Mouse (Mus musculus): ENCODE data around the gene Ddi2.
A peak's percentile ranks its signal among the peaks of the same experiment; 100 is the strongest.
"Not testable (repeated sequence)": the region's sequence is repeated elsewhere in the genome, so short reads cannot be mapped to it uniquely, and the experiment has no call there.

Gene Ddi2

DNA sequence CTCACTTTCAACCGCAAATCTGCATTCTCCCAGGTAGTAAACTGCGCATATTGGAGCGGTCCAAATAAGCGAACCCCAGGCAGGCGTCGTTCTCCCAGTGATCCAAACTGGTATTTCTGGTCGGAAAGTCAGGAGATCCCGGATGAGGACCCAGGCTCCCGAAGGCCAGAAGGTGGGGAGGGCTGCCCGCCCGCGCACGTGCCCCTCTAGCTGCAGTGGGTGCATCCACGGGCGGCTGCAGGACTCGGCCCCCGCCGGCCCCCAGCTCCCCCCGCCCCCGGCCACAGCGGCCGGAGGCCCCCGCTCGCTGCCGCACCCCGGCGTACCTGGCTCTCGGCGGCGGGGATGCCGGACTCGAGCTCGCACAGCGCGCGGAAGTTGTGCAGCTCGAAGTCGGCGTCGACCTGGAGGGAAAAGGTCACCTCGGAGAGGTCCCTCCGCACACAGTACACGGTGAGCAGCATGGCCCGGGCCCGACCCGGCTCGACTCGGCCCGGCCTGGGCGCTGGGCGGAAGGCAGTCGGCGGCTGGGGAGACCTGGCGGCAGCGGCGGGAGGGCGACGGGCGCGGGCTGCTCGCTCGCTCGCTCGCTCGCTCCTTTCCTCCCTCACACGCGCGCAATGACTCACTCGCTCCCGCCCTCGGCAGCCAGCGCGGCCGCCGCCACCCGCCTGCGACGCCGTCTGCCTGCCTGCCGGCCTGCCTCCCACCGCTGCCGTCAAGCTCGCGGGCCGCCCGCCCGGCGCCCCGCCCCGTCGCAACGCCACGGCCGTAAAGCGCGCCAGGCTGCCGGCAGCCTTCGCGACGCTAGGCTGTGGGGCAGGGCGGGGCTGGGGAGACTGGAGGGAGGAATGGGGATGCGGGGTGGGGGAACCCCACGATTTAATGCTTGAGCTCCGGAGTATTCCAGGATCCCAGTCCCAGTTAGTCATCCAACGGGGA, at the start of gene Ddi2:
Gene Ddi2 (minus strand): TSS at position 689 of the 942 bp plus-strand sequence.
- DNase-seq (ENCODE audit: low spot score): peak; percentile 87

- DNase-seq (ENCODE audit: low spot score): not testable (repeated sequence)
Measured at GRCm38 (mm10) chr4:141773019-141773418, 49.8 kb upstream of the Ddi2 start.

GRCm38 (mm10) chr4:141771823-141772222, 48.6 kb upstream of the Ddi2 start:
- no peak for DNase-seq (ENCODE audit: low spot score)

DNA sequence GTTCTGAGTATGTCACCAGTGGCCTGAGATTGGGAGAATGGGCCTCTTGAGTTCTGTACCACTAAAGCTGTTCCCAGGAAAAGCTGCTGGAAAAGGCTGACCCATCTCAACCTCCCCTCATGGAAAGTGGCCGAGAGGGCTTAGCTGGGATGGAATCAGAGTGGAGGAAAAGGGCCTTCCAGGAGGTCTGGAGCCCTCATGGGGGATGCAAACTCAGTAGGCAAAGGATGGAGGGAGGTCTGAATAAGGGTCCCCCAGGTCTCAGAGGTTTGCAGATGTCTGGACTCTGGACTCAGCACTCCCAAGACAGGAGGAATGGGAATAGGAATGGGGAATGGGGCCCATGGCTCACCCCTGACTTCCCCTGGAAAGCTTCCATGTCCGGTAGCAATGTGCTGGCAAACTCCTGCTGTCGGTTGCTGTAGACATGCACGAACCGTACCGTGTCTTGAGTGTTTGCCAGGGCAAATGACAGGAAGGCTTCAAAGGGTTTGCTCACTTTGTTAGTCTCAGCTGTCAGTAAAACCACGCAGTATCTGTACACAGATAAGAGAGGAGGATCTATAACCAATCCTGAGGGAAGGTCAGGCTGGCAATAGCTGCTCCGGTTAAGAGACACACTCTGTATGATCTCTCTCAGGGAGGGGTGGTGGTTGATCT, 46.4 kb upstream of the Ddi2 start:
- no peak for DNase-seq (ENCODE audit: low spot score)

- no peak for DNase-seq (ENCODE audit: low spot score)
Measured at GRCm38 (mm10) chr4:141767353-141768036, 44.3 kb upstream of the Ddi2 start.

- DNase-seq (ENCODE audit: low spot score): no peak
Measured at GRCm38 (mm10) chr4:141766668-141767352, 43.6 kb upstream of the Ddi2 start.

GRCm38 (mm10) chr4:141766316-141766667, 43.1 kb upstream of the Ddi2 start:
- DNase-seq (ENCODE audit: low spot score): no peak

DNA sequence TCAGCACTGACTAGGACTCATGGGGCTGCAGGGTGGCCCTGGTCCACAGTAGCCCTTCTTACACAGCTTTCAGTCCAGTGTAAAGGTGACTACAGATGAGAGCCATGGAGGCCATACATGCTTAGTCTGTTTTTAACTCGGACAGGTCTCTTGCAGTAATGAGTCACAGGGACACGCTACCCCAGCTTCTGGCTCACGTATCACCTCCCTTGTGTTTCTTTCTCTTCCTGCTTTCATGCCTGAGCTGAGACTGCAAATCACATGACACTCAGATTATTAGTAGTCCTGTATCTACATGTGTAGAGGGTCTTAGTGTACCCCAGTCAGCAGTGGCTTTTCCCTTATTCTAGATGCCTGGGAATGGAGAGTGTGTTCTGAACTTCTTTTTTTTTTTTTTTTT, 41.8 kb upstream of the Ddi2 start:
- DNase-seq (ENCODE audit: low spot score): no peak

DNA sequence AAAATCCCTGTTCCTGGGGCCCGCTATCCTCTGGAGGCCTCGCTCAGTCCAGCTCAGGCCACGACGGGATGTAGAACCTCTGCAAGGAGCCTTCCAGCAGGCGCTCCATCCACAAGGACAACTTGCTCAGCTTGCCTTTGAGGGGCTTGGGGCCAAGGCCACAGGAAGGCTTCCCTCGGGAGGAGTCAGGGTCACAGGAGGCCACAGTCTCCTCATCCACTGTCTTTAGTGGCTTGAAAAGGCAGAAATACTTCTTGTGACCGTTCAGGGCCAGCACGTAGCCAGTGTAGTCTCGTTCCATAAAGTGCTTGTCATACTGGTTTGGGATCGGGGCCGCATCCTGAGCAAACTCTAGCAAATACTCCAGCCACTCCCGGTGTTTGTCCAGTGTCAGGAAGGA, 40.3 kb upstream of the Ddi2 start:
- DNase-seq (ENCODE audit: low spot score): no peak

- DNase-seq (ENCODE audit: low spot score): no peak
Measured at GRCm38 (mm10) chr4:141762102-141762598, 38.9 kb upstream of the Ddi2 start.

DNA sequence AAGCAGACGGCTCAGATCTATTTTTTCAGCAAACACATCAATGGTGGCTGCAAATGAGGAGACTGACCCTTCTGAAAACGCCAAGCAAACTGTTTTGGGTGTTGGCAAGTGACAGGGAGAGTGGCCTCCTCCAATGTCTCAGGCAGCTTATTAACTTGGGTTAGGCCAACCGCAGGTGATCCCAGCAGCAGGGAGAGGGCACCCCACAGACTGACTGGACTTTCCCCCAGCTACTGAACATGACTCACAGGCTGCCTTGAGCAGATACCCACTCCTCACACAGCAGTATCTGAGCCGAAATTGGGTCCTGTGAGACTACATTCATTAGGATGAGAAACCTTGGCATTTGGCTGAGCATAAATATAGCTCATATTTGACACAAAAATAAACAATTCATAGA, 37.7 kb upstream of the Ddi2 start:
- DNase-seq (ENCODE audit: low spot score): no peak

GRCm38 (mm10) chr4:141758874-141759542, 35.8 kb upstream of the Ddi2 start:
- DNase-seq (ENCODE audit: low spot score): no peak

DNA sequence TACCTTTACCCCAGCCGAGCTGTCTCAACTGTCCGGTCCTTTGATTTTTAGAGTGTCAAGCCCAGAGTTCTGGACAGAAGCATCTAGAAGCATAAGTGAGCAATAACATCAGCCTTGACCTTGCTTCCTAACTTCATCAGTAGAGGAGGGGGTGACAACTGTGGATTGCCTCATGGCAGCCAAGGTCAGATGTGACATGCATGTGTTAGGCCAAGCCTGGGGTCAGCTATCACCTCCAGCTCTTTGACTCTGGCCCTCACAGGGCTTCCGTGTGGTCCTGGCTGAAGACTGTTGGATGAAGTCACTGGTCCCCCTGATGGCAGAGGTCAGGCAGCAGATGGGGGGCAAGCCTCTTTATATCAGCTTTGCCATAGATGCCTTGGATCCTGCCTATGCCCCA, 33.9 kb upstream of the Ddi2 start:
- DNase-seq (ENCODE audit: low spot score): no peak

DNA sequence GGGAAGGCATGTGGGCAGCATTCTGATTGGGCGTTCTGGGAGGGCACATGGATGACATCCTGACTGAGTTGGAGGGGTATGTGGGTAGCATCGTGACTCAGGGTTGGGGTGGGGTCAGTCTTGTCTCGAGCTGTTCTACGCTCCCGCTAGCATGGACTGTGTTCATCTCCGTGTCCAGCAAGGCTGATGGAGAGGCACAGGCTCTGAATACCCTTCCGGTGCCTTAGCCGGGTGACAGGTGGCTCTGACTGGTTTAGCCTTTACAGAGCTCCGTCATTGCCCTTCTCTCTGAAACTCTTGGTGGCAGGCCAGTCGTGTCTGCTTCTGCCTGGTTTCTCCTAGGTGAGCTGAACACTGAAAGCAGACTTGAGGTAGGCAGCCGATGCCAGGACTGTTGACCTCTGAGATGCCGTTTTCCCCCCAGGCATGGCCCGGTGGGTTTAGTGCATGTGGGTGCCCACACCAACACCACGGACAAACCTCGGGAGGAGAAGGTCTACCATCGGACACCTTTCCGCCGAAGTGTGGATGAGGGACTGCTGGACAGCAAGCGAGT, 32.2 kb upstream of the Ddi2 start:
- no peak for DNase-seq (ENCODE audit: low spot score)

GRCm38 (mm10) chr4:141752076-141752421, 28.8 kb upstream of the Ddi2 start:
- DNase-seq (ENCODE audit: low spot score): peak; percentile 69

DNA sequence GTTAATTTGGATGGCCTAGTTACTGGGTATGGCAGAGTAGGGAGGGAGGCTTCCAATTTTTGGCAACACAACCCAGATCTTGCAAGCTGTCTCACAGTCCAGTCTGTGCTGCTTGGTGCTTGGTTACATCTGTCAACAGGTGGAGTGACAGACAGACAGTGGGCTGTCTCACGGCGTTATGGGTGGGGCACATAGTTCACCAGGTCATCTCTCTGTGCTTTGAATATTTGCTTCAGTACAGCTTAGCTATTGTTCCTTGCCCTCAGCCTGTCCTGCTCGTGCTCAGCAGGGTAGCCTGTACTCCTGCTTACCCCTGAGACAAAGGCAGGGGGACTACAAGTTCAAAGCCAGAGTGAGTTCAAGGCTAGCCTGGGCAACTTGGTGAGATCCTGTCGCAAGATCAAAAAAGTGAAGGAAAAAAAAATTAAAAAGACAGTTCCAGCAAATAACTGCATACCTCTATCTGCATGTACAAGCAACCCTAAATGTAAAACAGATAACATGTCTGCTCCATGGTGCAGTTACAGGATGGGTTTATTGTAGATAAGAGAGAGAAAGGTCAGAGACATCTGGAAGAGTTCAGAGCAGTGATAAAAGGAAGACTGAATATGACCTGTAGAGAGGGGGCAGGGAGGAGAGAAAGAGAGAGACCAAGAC, 28.3 kb upstream of the Ddi2 start:
- DNase-seq (ENCODE audit: low spot score): peak; percentile 44

GRCm38 (mm10) chr4:141750826-141751225, 27.6 kb upstream of the Ddi2 start:
- DNase-seq (ENCODE audit: low spot score): no peak

- DNase-seq (ENCODE audit: low spot score): no peak
Measured at GRCm38 (mm10) chr4:141749557-141749956, 26.3 kb upstream of the Ddi2 start.

- no peak for DNase-seq (ENCODE audit: low spot score)
Measured at GRCm38 (mm10) chr4:141746578-141747346, 23.5 kb upstream of the Ddi2 start, which contains the start of gene Agmat. Gene Agmat, plus strand, starts transcription at chr4:141746672.

GRCm38 (mm10) chr4:141742381-141742780, 19.2 kb upstream of the Ddi2 start:
- DNase-seq (ENCODE audit: low spot score): no peak

Data from yolk sac, embryonic 10.5 days (tissue).